Mouse (Mus musculus): ENCODE results near the gene Aldh18a1. TPM values are rescaled to one million over a fixed set of nuclear protein-coding genes. Genes with fewer than 3 reads are reported as not detected.

The Aldh18a1 gene
- polyA plus RNA-seq, 1 experiment: 18.0 TPM

DNA sequence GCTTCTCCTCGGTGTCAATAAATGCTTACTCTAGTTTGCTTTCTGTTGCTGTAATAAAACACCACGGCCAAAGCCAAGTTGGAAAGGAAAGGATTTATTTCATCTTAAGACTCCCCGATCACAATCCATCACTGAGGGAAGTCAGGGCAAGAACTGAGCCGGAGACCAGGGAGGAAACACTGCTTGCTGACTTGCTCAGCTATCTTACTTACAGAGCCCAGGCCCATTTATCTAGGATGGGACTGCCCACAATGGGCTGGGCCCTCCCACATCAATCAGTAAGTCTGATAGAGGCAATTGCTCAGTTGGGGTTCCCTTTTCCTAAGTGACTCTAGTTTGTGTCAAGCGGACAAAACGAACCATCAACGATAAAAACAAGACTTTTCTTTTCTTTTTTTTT, 45.5 kb downstream of the Aldh18a1 start:
- TF ChIP-seq POLR2A (IDR thresholded peaks at IDR 0.05; ENCODE audit: low read depth, low read length): no peak
- TF ChIP-seq CTCF (IDR thresholded peaks at IDR 0.05; ENCODE audit: extremely low read depth, insufficient read depth, insufficient read length, insufficient replicate concordance): no peak
- Histone ChIP-seq H3K27ac (ENCODE audit: insufficient read depth, low read length) (no peak overlapping the region), H3K36me3 (ENCODE audit: control insufficient read depth, insufficient read depth, low read length) (no peaks in the 10 kb centered on the region), H3K4me1 (ENCODE audit: control insufficient read depth, insufficient read depth, insufficient read length) (no peaks in the 10 kb centered on the region), H3K4me3 (ENCODE audit: extremely low read depth, insufficient read depth, insufficient read length) (no peak overlapping the region), H3K27me3 (ENCODE audit: control insufficient read depth, insufficient read depth, low read length) (no peaks in the 10 kb centered on the region)
- no peak for DNase-seq (ENCODE audit: low read depth in 1 of 2, low spot score in 2 of 2)
- WGBS: 79% methylated on average over 7 of the region's 7 CpGs

DNA sequence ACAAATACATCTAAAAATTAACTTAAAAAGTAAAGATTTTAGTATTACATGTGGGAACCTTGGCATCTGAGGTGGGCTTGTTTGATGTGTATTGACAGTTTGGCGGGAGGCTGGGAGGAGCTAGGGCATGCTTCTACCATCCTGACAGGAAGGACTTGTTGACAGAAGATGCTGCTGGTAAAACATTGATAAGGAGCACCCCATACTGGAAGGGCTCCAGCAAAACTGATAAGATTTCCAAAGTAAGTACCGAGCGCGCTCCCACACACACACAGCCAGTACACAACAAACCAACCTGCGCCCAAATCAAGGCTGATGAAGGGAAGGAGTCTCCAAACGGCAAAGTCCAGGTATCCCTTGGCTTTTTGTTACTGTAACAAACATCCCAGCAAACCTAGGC, 51.7 kb downstream of the Aldh18a1 start:
- Histone ChIP-seq H3K4me3 (ENCODE audit: extremely low read depth, insufficient read depth, insufficient read length) (no peak overlapping the region), H3K27ac (ENCODE audit: insufficient read depth, low read length) (no peak overlapping the region)

DNA sequence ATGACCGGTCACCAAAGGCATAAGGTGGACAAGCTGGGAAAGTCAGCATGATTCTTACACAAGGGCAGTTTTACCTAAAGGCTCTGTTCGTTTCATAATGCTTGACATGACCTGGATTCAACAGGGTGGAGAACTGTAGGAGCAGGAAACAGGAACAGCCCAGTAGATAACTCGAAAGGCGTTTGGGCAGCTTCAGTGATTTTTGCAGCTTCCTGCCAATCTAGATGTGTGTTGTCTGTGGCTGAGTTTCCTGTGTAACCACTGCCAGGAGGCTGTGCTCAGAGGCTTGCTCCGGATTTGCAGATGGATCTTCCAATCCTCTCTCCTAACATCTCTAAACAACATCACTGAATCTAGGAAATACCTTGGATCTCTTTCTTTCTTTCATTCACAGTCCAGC, 55.7 kb downstream of the Aldh18a1 start:
- H3K4me3 ChIP-seq (ENCODE audit: extremely low read depth, insufficient read depth, insufficient read length): no peak overlapping the region
- 43% methylated on average over 5 of the region's 5 CpGs for WGBS
- H3K27me3 ChIP-seq (ENCODE audit: control insufficient read depth, insufficient read depth, low read length): no peaks in the 10 kb centered on the region; the same call in 1 of the 2 replicates
- DNase-seq (ENCODE audit: low read depth in 1 of 2, low spot score in 2 of 2): no peak
- H3K36me3 ChIP-seq (ENCODE audit: control insufficient read depth, insufficient read depth, low read length): no peaks in the 10 kb centered on the region
- H3K27ac ChIP-seq (ENCODE audit: insufficient read depth, low read length): no peak overlapping the region
- TF ChIP-seq POLR2A (IDR thresholded peaks at IDR 0.05; ENCODE audit: low read depth, low read length) (no peak), CTCF (IDR thresholded peaks at IDR 0.05; ENCODE audit: extremely low read depth, insufficient read depth, insufficient read length, insufficient replicate concordance) (no peak)
- H3K4me1 ChIP-seq (ENCODE audit: control insufficient read depth, insufficient read depth, insufficient read length): no peaks in the 10 kb centered on the region

More for the DNA sequence above, 51.7 kb downstream of the Aldh18a1 start:
- no peak for DNase-seq (ENCODE audit: low read depth in 1 of 2, low spot score in 2 of 2)
- Histone ChIP-seq H3K36me3 (ENCODE audit: control insufficient read depth, insufficient read depth, low read length) (no peaks in the 10 kb centered on the region), H3K4me1 (ENCODE audit: control insufficient read depth, insufficient read depth, insufficient read length) (no peaks in the 10 kb centered on the region), H3K27me3 (ENCODE audit: control insufficient read depth, insufficient read depth, low read length) (no peaks in the 10 kb centered on the region)
- TF ChIP-seq CTCF (IDR thresholded peaks at IDR 0.05; ENCODE audit: extremely low read depth, insufficient read depth, insufficient read length, insufficient replicate concordance) (no peak), POLR2A (IDR thresholded peaks at IDR 0.05; ENCODE audit: low read depth, low read length) (no peak)
- 80% methylated on average over 6 of the region's 6 CpGs for WGBS

DNA sequence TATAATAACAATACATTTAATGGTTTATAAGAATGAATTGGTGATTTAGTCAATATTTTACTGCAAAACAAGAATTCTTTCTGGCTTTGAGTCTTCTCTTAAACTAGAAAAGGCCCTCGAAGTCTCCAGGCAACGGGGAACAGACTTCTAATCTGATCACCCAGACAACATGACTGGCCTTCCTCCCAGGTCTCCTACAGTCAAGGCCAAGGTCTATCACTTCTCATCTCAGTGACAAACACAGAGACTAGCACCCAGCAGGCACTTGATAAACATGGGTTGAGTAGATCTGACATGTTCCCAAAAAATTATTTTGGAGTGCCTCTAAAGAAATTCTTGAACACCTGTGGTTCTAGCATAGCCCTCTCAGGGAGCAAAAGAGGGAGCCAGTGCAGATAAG, 57.9 kb downstream of the Aldh18a1 start:
- TF ChIP-seq POLR2A (IDR thresholded peaks at IDR 0.05; ENCODE audit: low read depth, low read length): no peak
- TF ChIP-seq CTCF (IDR thresholded peaks at IDR 0.05; ENCODE audit: extremely low read depth, insufficient read depth, insufficient read length, insufficient replicate concordance): no peak
- Histone ChIP-seq H3K27me3 (ENCODE audit: control insufficient read depth, insufficient read depth, low read length) (no peaks in the 10 kb centered on the region; the same call in 1 of the 2 replicates), H3K4me1 (ENCODE audit: control insufficient read depth, insufficient read depth, insufficient read length) (no peaks in the 10 kb centered on the region), H3K27ac (ENCODE audit: insufficient read depth, low read length) (no peak overlapping the region), H3K36me3 (ENCODE audit: control insufficient read depth, insufficient read depth, low read length) (no peaks in the 10 kb centered on the region), H3K4me3 (ENCODE audit: extremely low read depth, insufficient read depth, insufficient read length) (no peak overlapping the region)
- no peak for DNase-seq (ENCODE audit: low read depth in 1 of 2, low spot score in 2 of 2)
- WGBS: 83% methylated on average over 2 of the region's 2 CpGs

- DNase-seq (ENCODE audit: low read depth in 1 of 2, low spot score in 2 of 2): no peak
- Histone ChIP-seq H3K27me3 (ENCODE audit: control insufficient read depth, insufficient read depth, low read length) (no peaks in the 10 kb centered on the region; the same call in 1 of the 2 replicates), H3K27ac (ENCODE audit: insufficient read depth, low read length) (no peak overlapping the region), H3K36me3 (ENCODE audit: control insufficient read depth, insufficient read depth, low read length) (no peaks in the 10 kb centered on the region), H3K4me3 (ENCODE audit: extremely low read depth, insufficient read depth, insufficient read length) (no peak overlapping the region), H3K4me1 (ENCODE audit: control insufficient read depth, insufficient read depth, insufficient read length) (no peaks in the 10 kb centered on the region)
- TF ChIP-seq POLR2A (IDR thresholded peaks at IDR 0.05; ENCODE audit: low read depth, low read length) (no peak), CTCF (IDR thresholded peaks at IDR 0.05; ENCODE audit: extremely low read depth, insufficient read depth, insufficient read length, insufficient replicate concordance) (no peak)
These were observed 60.0 kb downstream of the Aldh18a1 start for GRCm38 (mm10) chr19:40528254-40528653.

GRCm38 (mm10) chr19:40526367-40527014, 61.8 kb downstream of the Aldh18a1 start:
- TF ChIP-seq CTCF (IDR thresholded peaks at IDR 0.05; ENCODE audit: extremely low read depth, insufficient read depth, insufficient read length, insufficient replicate concordance) (no peak), POLR2A (IDR thresholded peaks at IDR 0.05; ENCODE audit: low read depth, low read length) (no peak)
- DNase-seq (ENCODE audit: low read depth in 1 of 2, low spot score in 2 of 2): no peak
- Histone ChIP-seq H3K4me3 (ENCODE audit: extremely low read depth, insufficient read depth, insufficient read length) (no peak overlapping the region), H3K27ac (ENCODE audit: insufficient read depth, low read length) (no peak overlapping the region), H3K4me1 (ENCODE audit: control insufficient read depth, insufficient read depth, insufficient read length) (no peaks in the 10 kb centered on the region), H3K27me3 (ENCODE audit: control insufficient read depth, insufficient read depth, low read length) (no peaks in the 10 kb centered on the region; the same call in 1 of the 2 replicates), H3K36me3 (ENCODE audit: control insufficient read depth, insufficient read depth, low read length) (no peaks in the 10 kb centered on the region)
- WGBS: 90% methylated on average over 9 of the region's 9 CpGs

DNA sequence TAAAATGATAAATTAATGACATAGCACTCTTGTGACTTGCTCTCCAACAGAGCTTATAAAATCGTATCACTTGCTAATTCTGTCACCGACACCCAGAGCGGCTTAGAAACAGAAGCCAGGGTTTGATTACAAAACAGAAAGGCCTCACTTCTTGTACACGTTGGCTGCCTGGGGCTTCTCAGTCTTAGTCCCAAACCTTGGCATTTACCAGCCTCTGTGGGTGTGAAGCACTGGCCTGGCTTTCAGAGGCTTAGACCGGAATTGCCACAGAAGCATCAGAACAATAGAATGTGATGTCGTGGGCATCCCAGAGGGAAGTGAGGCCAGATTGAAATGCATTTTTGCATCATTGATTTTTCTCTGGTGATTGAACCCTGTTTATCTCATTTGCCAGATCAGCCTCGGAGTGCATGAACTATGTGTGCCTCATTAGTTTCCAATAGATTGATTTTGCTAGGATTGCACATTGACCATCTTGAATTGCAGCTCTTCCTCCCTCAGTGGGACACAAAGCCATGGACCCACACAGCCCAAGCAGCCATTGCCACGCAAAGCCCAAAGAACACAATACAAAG, 64.7 kb downstream of the Aldh18a1 start:
- WGBS: 87% methylated on average over 8 of the region's 8 CpGs
- Histone ChIP-seq H3K36me3 (ENCODE audit: control insufficient read depth, insufficient read depth, low read length) (no peaks in the 10 kb centered on the region), H3K4me3 (ENCODE audit: extremely low read depth, insufficient read depth, insufficient read length) (no peak overlapping the region), H3K4me1 (ENCODE audit: control insufficient read depth, insufficient read depth, insufficient read length) (no peaks in the 10 kb centered on the region), H3K27me3 (ENCODE audit: control insufficient read depth, insufficient read depth, low read length) (no peaks in the 10 kb centered on the region), H3K27ac (ENCODE audit: insufficient read depth, low read length) (no peak overlapping the region)
- no peak for DNase-seq (ENCODE audit: low read depth in 1 of 2, low spot score in 2 of 2)
- TF ChIP-seq CTCF (IDR thresholded peaks at IDR 0.05; ENCODE audit: extremely low read depth, insufficient read depth, insufficient read length, insufficient replicate concordance) (no peak), POLR2A (IDR thresholded peaks at IDR 0.05; ENCODE audit: low read depth, low read length) (no peak)

All from spleen, adult 2 months (tissue).